Mouse (Mus musculus): ENCODE results near the gene Arhgef19. TPM values are rescaled to one million over a fixed set of nuclear protein-coding genes. Genes with fewer than 3 reads are reported as not detected.

Arhgef19 gene
- total and polyA plus RNA-seq, 3 experiments = 0.78 TPM; not detected in 2

DNA sequence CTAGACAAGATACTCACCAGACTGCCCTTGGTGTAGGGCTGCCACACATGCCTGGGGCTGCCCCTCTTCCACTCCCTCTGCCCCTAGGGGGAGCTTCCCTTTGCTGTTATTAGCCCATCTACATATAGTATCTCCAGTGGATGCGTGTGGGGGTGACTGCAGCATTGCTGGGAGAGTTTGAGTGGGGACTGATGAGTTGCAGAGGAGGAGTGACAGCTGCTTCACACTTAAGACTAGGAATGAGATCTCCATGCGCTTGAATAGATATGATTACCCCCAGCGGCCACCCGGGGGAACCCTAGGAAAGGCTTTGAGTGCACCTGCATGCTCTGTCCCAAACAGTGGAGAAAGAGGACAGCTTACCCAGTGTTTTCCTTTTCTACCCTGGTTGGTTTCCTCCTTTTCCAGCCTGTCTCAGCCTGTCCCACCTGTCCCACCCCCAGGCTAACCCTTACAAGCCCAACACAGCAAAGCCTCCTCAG is 34.7 kb upstream of the Arhgef19 start:
- no peaks in the 10 kb centered on the region for H3K9me3 ChIP-seq (replicated peaks; ENCODE audit: insufficient read depth, low read length)
- H3K27me3 ChIP-seq (ENCODE audit: control insufficient read depth in 1 of 2, insufficient read depth in 2 of 2, low read length in 2 of 2) = no peaks in the 10 kb centered on the region
- no peaks in the 10 kb centered on the region for H3K36me3 ChIP-seq (ENCODE audit: control insufficient read depth in 1 of 2, insufficient read depth in 2 of 2, low read length in 2 of 2)
- no peak overlapping the region for H3K9ac ChIP-seq (ENCODE audit: control insufficient read depth, low read depth, low read length, poor library complexity, severe bottlenecking)
- no peaks in the 10 kb centered on the region for H3K4me1 ChIP-seq (ENCODE audit: control insufficient read depth in 1 of 2, insufficient read depth in 2 of 2, low read length in 2 of 2)
- H3K4me3 ChIP-seq (ENCODE audit: control insufficient read depth in 1 of 2, insufficient read depth in 1 of 2, low read depth in 2 of 2, low read length in 2 of 2) = no peak overlapping the region
- no peaks in the 10 kb centered on the region for H3K79me2 ChIP-seq (ENCODE audit: control insufficient read depth, insufficient read depth, low read length, poor library complexity)
- DNase-seq (ENCODE audit: low read depth, low spot score) = peak; percentile 43
- TF ChIP-seq E2F4 (IDR thresholded peaks at IDR 0.05; ENCODE audit: borderline replicate concordance, low read depth, low read length) = no peak
- 0 out of 2 replicates have a peak, but pooled peaks have one; percentile 7 for TF ChIP-seq ZC3H11A (IDR thresholded peaks at IDR 0.05; ENCODE audit: low read depth, low read length)
- peak; percentile 54 for TF ChIP-seq RAD21 (IDR thresholded peaks at IDR 0.05; ENCODE audit: low read depth, low read length)
- TF ChIP-seq KAT2A (conservative IDR thresholded peaks at IDR 0.05; ENCODE audit: low read depth, low read length) = no peak
- no peak for TF ChIP-seq HCFC1 (IDR thresholded peaks at IDR 0.05; ENCODE audit: low read depth, low read length)
- TF ChIP-seq SMC3 (IDR thresholded peaks at IDR 0.05; ENCODE audit: low read depth, low read length) = peak; percentile 31
- no peak for TF ChIP-seq POLR2A (IDR thresholded peaks at IDR 0.05; ENCODE audit: control insufficient read depth in 1 of 2, insufficient read depth in 1 of 2, low read depth in 1 of 2, low read length in 2 of 2, poor library complexity in 1 of 2)
- no peak for TF ChIP-seq BHLHE40 (IDR thresholded peaks at IDR 0.05; ENCODE audit: borderline replicate concordance, low read depth, low read length)
- no peak for TF ChIP-seq GABPA (IDR thresholded peaks at IDR 0.05; ENCODE audit: low read depth, low read length)
- peak; percentile 18 to 53 (median 49); a peak in 4 of 6 replicates for TF ChIP-seq CTCF (IDR thresholded peaks at IDR 0.05 in 2 of 3, conservative IDR thresholded peaks at IDR 0.05 in 1 of 3; ENCODE audit: control insufficient read depth in 1 of 3, insufficient read depth in 1 of 3, low read depth in 2 of 3, low read length in 3 of 3, poor library complexity in 1 of 3, severe bottlenecking in 1 of 3)
- no peak overlapping the region for H3K27ac ChIP-seq (ENCODE audit: control insufficient read depth, low read depth, low read length)

DNA sequence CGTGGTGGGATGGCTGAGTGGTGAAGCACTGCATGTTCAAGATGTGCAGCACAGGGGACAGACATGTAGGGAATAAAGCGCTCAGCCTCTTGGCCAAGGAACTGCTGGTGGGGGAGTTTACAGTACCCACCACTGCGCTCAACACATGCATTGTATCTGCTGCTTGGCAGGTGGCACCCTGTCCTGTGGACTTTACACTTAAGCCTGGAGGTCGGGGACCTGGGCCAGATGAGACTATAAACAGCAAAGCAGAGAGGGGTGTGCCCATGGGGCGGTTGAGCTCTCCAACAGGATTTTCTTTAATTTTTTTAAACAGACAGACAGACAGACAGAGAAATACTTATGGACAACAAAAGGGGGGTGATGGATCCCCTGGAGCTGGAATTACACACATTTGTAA is 32.2 kb upstream of the Arhgef19 start:
- Histone ChIP-seq H3K9ac (ENCODE audit: control insufficient read depth, low read depth, low read length, poor library complexity, severe bottlenecking) (no peak overlapping the region), H3K36me3 (ENCODE audit: control insufficient read depth in 1 of 2, insufficient read depth in 2 of 2, low read length in 2 of 2) (no peaks in the 10 kb centered on the region), H3K79me2 (ENCODE audit: control insufficient read depth, insufficient read depth, low read length, poor library complexity) (no peaks in the 10 kb centered on the region), H3K4me1 (ENCODE audit: control insufficient read depth in 1 of 2, insufficient read depth in 2 of 2, low read length in 2 of 2) (no peaks in the 10 kb centered on the region), H3K27ac (ENCODE audit: control insufficient read depth, low read depth, low read length) (no peak overlapping the region), H3K27me3 (ENCODE audit: control insufficient read depth in 1 of 2, insufficient read depth in 2 of 2, low read length in 2 of 2) (no peaks in the 10 kb centered on the region), H3K9me3 (replicated peaks; ENCODE audit: insufficient read depth, low read length) (no peaks in the 10 kb centered on the region), H3K4me3 (ENCODE audit: control insufficient read depth in 1 of 2, insufficient read depth in 1 of 2, low read depth in 2 of 2, low read length in 2 of 2) (no peak overlapping the region)
- DNase-seq (ENCODE audit: low read depth, low spot score) = no peak
- TF ChIP-seq POLR2AphosphoS2 (IDR thresholded peaks at IDR 0.05; ENCODE audit: low read length) = no peak
- no peak for TF ChIP-seq GABPA (IDR thresholded peaks at IDR 0.05; ENCODE audit: low read depth, low read length)
- no peak for TF ChIP-seq MYC (IDR thresholded peaks at IDR 0.05; ENCODE audit: low read depth, low read length)
- no peak for TF ChIP-seq ZMIZ1 (IDR thresholded peaks at IDR 0.05; ENCODE audit: low read depth, low read length)
- TF ChIP-seq ZNF384 (IDR thresholded peaks at IDR 0.05; ENCODE audit: low read depth, low read length) = no peak
- TF ChIP-seq NRF1 (IDR thresholded peaks at IDR 0.05; ENCODE audit: insufficient read depth, low read depth, low read length, poor library complexity, severe bottlenecking) = no peak
- TF ChIP-seq MXI1 (IDR thresholded peaks at IDR 0.05; ENCODE audit: low read depth, low read length) = no peak
